Mouse (Mus musculus): Measurements from ENCODE around the gene Prrc2b. TPM values are rescaled to one million over a fixed set of nuclear protein-coding genes. Genes with fewer than 3 reads are reported as not detected.

The Prrc2b gene
- polyA plus RNA-seq, 1 experiment from 2014 or later: 17.7 TPM

GRCm38 (mm10) chr2:32201527-32201926 is 50.6 kb downstream of the Prrc2b start:
- ATAC-seq: no peak
- WGBS: 68% methylated on average over 7 of the region's 7 CpGs

GRCm38 (mm10) chr2:32203853-32204252 is 53.0 kb downstream of the Prrc2b start:
- H3K27ac ChIP-seq (ENCODE audit: low read depth, low read length): no peak overlapping the region; the same call in 1 of the 2 replicates
- no peak for TF ChIP-seq CTCF (IDR thresholded peaks at IDR 0.05; ENCODE audit: low read depth)
- no peak for ATAC-seq
- H3K9ac ChIP-seq (ENCODE audit: low read depth, low read length): no peak overlapping the region
- H3K4me3 ChIP-seq (ENCODE audit: low read depth, low read length): no peak overlapping the region
- no peak overlapping the region for H3K4me2 ChIP-seq (replicated peaks; ENCODE audit: low read depth)
- no peaks in the 10 kb centered on the region for H3K27me3 ChIP-seq (replicated peaks; ENCODE audit: control insufficient read depth, insufficient read depth, low read length)
- 94% methylated on average over 13 of the region's 13 CpGs for WGBS
- H3K4me1 ChIP-seq (replicated peaks; ENCODE audit: control insufficient read depth, insufficient read depth, low read length): no peaks in the 10 kb centered on the region
- H3K9me3 ChIP-seq (ENCODE audit: control insufficient read depth): no peaks in the 10 kb centered on the region
- H3K36me3 ChIP-seq (ENCODE audit: control insufficient read depth, insufficient read depth): peaks cover 99% of the 10 kb centered on the region

More at GRCm38 (mm10) chr2:32201527-32201926, 50.6 kb downstream of the Prrc2b start:
- Histone ChIP-seq H3K36me3 (ENCODE audit: control insufficient read depth, insufficient read depth) (peaks cover 93% of the 10 kb centered on the region), H3K9ac (ENCODE audit: low read depth, low read length) (no peak overlapping the region), H3K27me3 (replicated peaks; ENCODE audit: control insufficient read depth, insufficient read depth, low read length) (no peaks in the 10 kb centered on the region), H3K4me2 (replicated peaks; ENCODE audit: low read depth) (no peak overlapping the region), H3K27ac (ENCODE audit: low read depth, low read length) (no peak overlapping the region), H3K4me1 (replicated peaks; ENCODE audit: control insufficient read depth, insufficient read depth, low read length) (no peaks in the 10 kb centered on the region), H3K9me3 (ENCODE audit: control insufficient read depth) (no peaks in the 10 kb centered on the region), H3K4me3 (ENCODE audit: low read depth, low read length) (no peak overlapping the region)
- TF ChIP-seq CTCF (IDR thresholded peaks at IDR 0.05; ENCODE audit: low read depth): no peak

GRCm38 (mm10) chr2:32207682-32208081 is 56.8 kb downstream of the Prrc2b start:
- no peak overlapping the region for H3K4me3 ChIP-seq (ENCODE audit: low read depth, low read length)
- peak overlapping the region; percentile 70 for H3K27ac ChIP-seq (ENCODE audit: low read depth, low read length)
- ATAC-seq: peak; percentile 59; the same call in 1 of the 2 replicates
- 69% methylated on average over 1 of the region's 1 CpGs for WGBS
- TF ChIP-seq CTCF (IDR thresholded peaks at IDR 0.05; ENCODE audit: low read depth): no peak
- no peaks in the 10 kb centered on the region for H3K4me1 ChIP-seq (replicated peaks; ENCODE audit: control insufficient read depth, insufficient read depth, low read length)
- H3K9ac ChIP-seq (ENCODE audit: low read depth, low read length): no peak overlapping the region
- no peak overlapping the region for H3K4me2 ChIP-seq (replicated peaks; ENCODE audit: low read depth)
- peaks cover 88% of the 10 kb centered on the region for H3K36me3 ChIP-seq (ENCODE audit: control insufficient read depth, insufficient read depth)
- H3K27me3 ChIP-seq (replicated peaks; ENCODE audit: control insufficient read depth, insufficient read depth, low read length): no peaks in the 10 kb centered on the region
- no peaks in the 10 kb centered on the region for H3K9me3 ChIP-seq (ENCODE audit: control insufficient read depth)

- Histone ChIP-seq H3K9ac (ENCODE audit: low read depth, low read length) (no peak overlapping the region), H3K36me3 (ENCODE audit: control insufficient read depth, insufficient read depth) (peaks cover 90% of the 10 kb centered on the region), H3K9me3 (ENCODE audit: control insufficient read depth) (no peaks in the 10 kb centered on the region), H3K4me3 (ENCODE audit: low read depth, low read length) (no peak overlapping the region), H3K27ac (ENCODE audit: low read depth, low read length) (no peak overlapping the region), H3K4me1 (replicated peaks; ENCODE audit: control insufficient read depth, insufficient read depth, low read length) (no peaks in the 10 kb centered on the region), H3K27me3 (replicated peaks; ENCODE audit: control insufficient read depth, insufficient read depth, low read length) (no peaks in the 10 kb centered on the region), H3K4me2 (replicated peaks; ENCODE audit: low read depth) (no peak overlapping the region)
- TF ChIP-seq CTCF (IDR thresholded peaks at IDR 0.05; ENCODE audit: low read depth): no peak
- ATAC-seq: no peak
- WGBS: 92% methylated on average over 8 of the region's 8 CpGs
Observed at GRCm38 (mm10) chr2:32211689-32212088, 60.8 kb downstream of the Prrc2b start.

- 73% methylated on average over 10 of the region's 10 CpGs for WGBS
- no peak for TF ChIP-seq CTCF (IDR thresholded peaks at IDR 0.05; ENCODE audit: low read depth)
- Histone ChIP-seq H3K4me2 (replicated peaks; ENCODE audit: low read depth) (no peak overlapping the region), H3K27ac (ENCODE audit: low read depth, low read length) (peak overlapping the region; percentile 21; the same call in 1 of the 2 replicates), H3K9me3 (ENCODE audit: control insufficient read depth) (no peaks in the 10 kb centered on the region), H3K36me3 (ENCODE audit: control insufficient read depth, insufficient read depth) (peaks cover 90% of the 10 kb centered on the region), H3K27me3 (replicated peaks; ENCODE audit: control insufficient read depth, insufficient read depth, low read length) (no peaks in the 10 kb centered on the region), H3K4me3 (ENCODE audit: low read depth, low read length) (no peak overlapping the region), H3K4me1 (replicated peaks; ENCODE audit: control insufficient read depth, insufficient read depth, low read length) (no peaks in the 10 kb centered on the region), H3K9ac (ENCODE audit: low read depth, low read length) (no peak overlapping the region)
- no peak for ATAC-seq
Observed at GRCm38 (mm10) chr2:32213000-32213399, 62.1 kb downstream of the Prrc2b start.

GRCm38 (mm10) chr2:32215576-32215975 is 64.7 kb downstream of the Prrc2b start:
- H3K9me3 ChIP-seq (ENCODE audit: control insufficient read depth): no peaks in the 10 kb centered on the region
- TF ChIP-seq CTCF (IDR thresholded peaks at IDR 0.05; ENCODE audit: low read depth): no peak
- WGBS: 91% methylated on average over 10 of the region's 10 CpGs
- no peaks in the 10 kb centered on the region for H3K4me1 ChIP-seq (replicated peaks; ENCODE audit: control insufficient read depth, insufficient read depth, low read length)
- H3K4me2 ChIP-seq (replicated peaks; ENCODE audit: low read depth): no peak overlapping the region
- H3K9ac ChIP-seq (ENCODE audit: low read depth, low read length): no peak overlapping the region
- peaks cover 92% of the 10 kb centered on the region for H3K36me3 ChIP-seq (ENCODE audit: control insufficient read depth, insufficient read depth)
- no peak for ATAC-seq
- no peaks in the 10 kb centered on the region for H3K27me3 ChIP-seq (replicated peaks; ENCODE audit: control insufficient read depth, insufficient read depth, low read length)
- H3K27ac ChIP-seq (ENCODE audit: low read depth, low read length): no peak overlapping the region
- H3K4me3 ChIP-seq (ENCODE audit: low read depth, low read length): no peak overlapping the region

- Histone ChIP-seq H3K4me3 (ENCODE audit: low read depth, low read length) (no peak overlapping the region), H3K36me3 (ENCODE audit: control insufficient read depth, insufficient read depth) (peaks cover 99% of the 10 kb centered on the region), H3K4me1 (replicated peaks; ENCODE audit: control insufficient read depth, insufficient read depth, low read length) (no peaks in the 10 kb centered on the region), H3K4me2 (replicated peaks; ENCODE audit: low read depth) (no peak overlapping the region), H3K27me3 (replicated peaks; ENCODE audit: control insufficient read depth, insufficient read depth, low read length) (no peaks in the 10 kb centered on the region), H3K9ac (ENCODE audit: low read depth, low read length) (no peak overlapping the region), H3K27ac (ENCODE audit: low read depth, low read length) (no peak overlapping the region), H3K9me3 (ENCODE audit: control insufficient read depth) (no peaks in the 10 kb centered on the region)
- no peak for TF ChIP-seq CTCF (IDR thresholded peaks at IDR 0.05; ENCODE audit: low read depth)
- 88% methylated on average over 10 of the region's 10 CpGs for WGBS
- ATAC-seq: no peak
Observed at GRCm38 (mm10) chr2:32216506-32216905, 65.6 kb downstream of the Prrc2b start.

Measured in intestine, postnatal 0 days (tissue).